Mouse (Mus musculus) skeletal muscle tissue, adult 2 months (tissue): ENCODE measurements at regions not wholly inside any gene's neighbourhood (a gene's known extent, or its start where the extent isn't known, plus 50 kb on each side); places are given as distances from the start of the nearest gene placed in this dataset.
A peak's percentile ranks its signal among the peaks of the same experiment; 100 is the strongest.

Source experiments
- DNase-seq: peaks from one replicate; pipeline ENCODE4 v3.0.0-alpha.2; 2012; ENCODE audit warnings: low read depth, low spot score

GRCm38 (mm10) chr6:75805223-75805622, 692.4 kb downstream of the Gm9008 start:
- peak; percentile 21 for DNase-seq

GRCm38 (mm10) chr6:75799993-75800392, 697.6 kb downstream of the Gm9008 start:
- no peak for DNase-seq

- no peak for DNase-seq
Observed at GRCm38 (mm10) chr6:75799546-75799945, 698.0 kb downstream of the Gm9008 start.

- no peak for DNase-seq
Observed at GRCm38 (mm10) chr6:75782680-75783079, 714.9 kb downstream of the Gm9008 start.

- no peak for DNase-seq
Observed at GRCm38 (mm10) chr6:75763041-75763440, 734.5 kb downstream of the Gm9008 start.

GRCm38 (mm10) chr6:75756184-75756583, 741.4 kb downstream of the Gm9008 start:
- no peak for DNase-seq
